Mouse (Mus musculus): Measurements from ENCODE around the gene S100a8.

DNA sequence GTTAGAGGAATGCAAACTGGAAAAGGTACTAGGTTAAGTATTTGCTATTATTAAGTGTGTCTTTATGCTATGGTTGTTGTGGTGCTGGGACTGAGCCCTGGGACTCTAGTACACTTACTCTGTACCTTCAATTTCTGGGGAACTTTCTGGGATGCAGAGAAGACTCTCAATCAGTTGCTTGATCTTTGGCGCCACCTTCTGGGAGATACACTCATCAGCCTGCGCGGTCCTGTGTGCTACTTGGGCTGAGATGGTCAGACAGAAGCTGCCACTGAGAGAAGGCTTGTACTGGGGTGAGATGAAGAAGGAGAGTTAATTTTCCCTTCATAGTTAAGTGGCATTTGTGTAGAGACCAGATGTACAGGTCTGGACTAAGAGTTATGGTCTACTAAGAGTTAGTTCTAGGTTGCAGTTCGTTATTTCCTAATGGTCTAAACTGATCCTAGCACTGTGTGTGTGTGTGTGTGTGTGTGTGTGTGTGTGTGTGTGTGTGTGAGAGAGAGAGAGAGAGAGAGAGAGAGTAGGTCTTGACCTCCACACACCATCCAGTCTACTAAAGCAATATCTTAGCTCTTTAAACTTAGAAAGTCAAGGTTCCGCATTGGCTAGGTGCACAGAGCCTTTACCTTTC, 15.8 kb upstream of the S100a8 start:
- no peak for TF ChIP-seq GATA1 (IDR thresholded peaks at IDR 0.05; ENCODE audit: low read length)
- no peak for TF ChIP-seq TAL1 (IDR thresholded peaks at IDR 0.05; ENCODE audit: low read length)
